Mouse (Mus musculus) G1E (cell line): ENCODE data around the gene Thbd. TPM values are rescaled to one million over a fixed set of nuclear protein-coding genes. Genes with fewer than 3 reads are reported as not detected.

Experiments used
- ATAC-seq: 2 replicates; pipeline ENCODE4 v1.8.0; 2016; ENCODE audit warnings: mild to moderate bottlenecking; ENCODE audit not compliant: insufficient number of reproducible peaks, poor library complexity, low FRiP score, severe bottlenecking; ENCODE audit errors: extremely low read depth
- DNase-seq: peaks from one replicate; pipeline ENCODE4 v3.0.0; 2012; ENCODE audit warnings: low spot score
- H3K27me3 ChIP-seq: 2 replicates; pipeline ENCODE4 v1.6.1; 2012; ENCODE audit warnings: mild to moderate bottlenecking, low read length, inconsistent platforms; ENCODE audit not compliant: insufficient read depth
- H3K36me3 ChIP-seq: replicated peaks from 2 replicates; pipeline ENCODE3; 2012; ENCODE audit warnings: mild to moderate bottlenecking, inconsistent platforms
- H3K4me1 ChIP-seq: 2 replicates; pipeline ENCODE4 v1.6.1; 2012; ENCODE audit warnings: low read depth, low read length, inconsistent platforms, mixed read lengths; ENCODE audit not compliant: insufficient read depth
- H3K4me3 ChIP-seq: 2 replicates; pipeline ENCODE4 v1.5.1; 2012; ENCODE audit warnings: low read depth, mild to moderate bottlenecking, inconsistent platforms, low read length, moderate library complexity, mixed read lengths
- H3K9me3 ChIP-seq: replicated peaks from 2 replicates; pipeline ENCODE4 v1.6.1; 2012; ENCODE audit warnings: inconsistent platforms
- CTCF ChIP-seq: IDR thresholded peaks from 2 replicates; pipeline ENCODE4 v1.5.1; 2012; ENCODE audit warnings: low read depth, low read length, inconsistent platforms, mixed read lengths
- GATA1 ChIP-seq: IDR thresholded peaks from 2 replicates; pipeline ENCODE4 v1.6.1; 2012; ENCODE audit warnings: borderline replicate concordance, low read length, inconsistent platforms, mixed read lengths
- GATA2 ChIP-seq: IDR thresholded peaks from 2 replicates; pipeline ENCODE4 v1.6.1; 2012; ENCODE audit warnings: low read depth, low read length, inconsistent platforms, borderline replicate concordance
- POLR2AphosphoS5 ChIP-seq: IDR thresholded peaks from 2 replicates; pipeline ENCODE4 v1.6.1; 2012; ENCODE audit warnings: low read depth, low read length, inconsistent platforms; ENCODE audit not compliant: insufficient replicate concordance
- TAL1 ChIP-seq: conservative IDR thresholded peaks from 2 replicates; pipeline ENCODE4 v1.6.1; 2012; ENCODE audit warnings: low read depth, low read length, inconsistent platforms, mixed read lengths
- polyA plus RNA-seq: library from polyadenylated mRNA; stranded (reverse); fragments of >175 nt; gene quantifications from 2 replicates; pipeline ENCODE4 v1.2.3, GENCODE M21; 2012
- total RNA-seq, 2 experiments: library from RNA; stranded (forward) in 1 of 2; stranded (reverse) in 1 of 2; fragments of 200-1000 nt in 1 of 2; fragments of >200 nt in 1 of 2; fragmentation: Nextera tagmentation in 1 of 2; gene quantifications; 2 replicates each; pipeline ENCODE4 v1.2.3; 2014 to 2017

Thbd gene
- total and polyA plus RNA-seq, 3 experiments: not detected

GRCm38 (mm10) chr2:148386927-148387326 lies 21.1 kb downstream of the Thbd start:
- Histone ChIP-seq H3K27me3 (no peaks in the 10 kb centered on the region), H3K4me1 (no peaks in the 10 kb centered on the region), H3K9me3 (peaks cover 34% of the 10 kb centered on the region), H3K4me3 (no peak overlapping the region), H3K36me3 (no peaks in the 10 kb centered on the region)
- DNase-seq (no peak), ATAC-seq (no peak)
- TF ChIP-seq CTCF (no peak), POLR2AphosphoS5 (no peak), GATA2 (no peak), TAL1 (no peak), GATA1 (no peak)

GRCm38 (mm10) chr2:148386476-148386875 lies 21.5 kb downstream of the Thbd start:
- no peak for ATAC-seq
- no peak for DNase-seq
- TF ChIP-seq GATA2: no peak
- TF ChIP-seq POLR2AphosphoS5: no peak
- TF ChIP-seq TAL1: no peak
- H3K36me3 ChIP-seq: no peaks in the 10 kb centered on the region
- no peak overlapping the region for H3K4me3 ChIP-seq
- no peaks in the 10 kb centered on the region for H3K4me1 ChIP-seq
- H3K27me3 ChIP-seq: no peaks in the 10 kb centered on the region
- H3K9me3 ChIP-seq: peaks cover 34% of the 10 kb centered on the region

- Histone ChIP-seq H3K4me1 (no peaks in the 10 kb centered on the region), H3K4me3 (no peak overlapping the region), H3K27me3 (no peaks in the 10 kb centered on the region), H3K36me3 (no peaks in the 10 kb centered on the region), H3K9me3 (peaks cover 21% of the 10 kb centered on the region; the same call in 1 of the 2 replicates)
- ATAC-seq: no peak
- no peak for DNase-seq
- no peak for TF ChIP-seq POLR2AphosphoS5
Measured at GRCm38 (mm10) chr2:148381076-148381475, 26.9 kb downstream of the Thbd start.

GRCm38 (mm10) chr2:148379899-148380413 lies 28.0 kb downstream of the Thbd start:
- TF ChIP-seq GATA1: no peak
- TF ChIP-seq TAL1: no peak
- H3K4me1 ChIP-seq: no peaks in the 10 kb centered on the region
- H3K9me3 ChIP-seq: peaks cover 20% of the 10 kb centered on the region
- H3K27me3 ChIP-seq: no peaks in the 10 kb centered on the region
- ATAC-seq: no peak
- H3K4me3 ChIP-seq: no peak overlapping the region
- no peak for DNase-seq
- no peaks in the 10 kb centered on the region for H3K36me3 ChIP-seq

GRCm38 (mm10) chr2:148378817-148379342 lies 29.1 kb downstream of the Thbd start:
- DNase-seq: no peak
- Histone ChIP-seq H3K9me3 (peaks cover 24% of the 10 kb centered on the region), H3K27me3 (no peaks in the 10 kb centered on the region), H3K36me3 (no peaks in the 10 kb centered on the region), H3K4me1 (no peaks in the 10 kb centered on the region), H3K4me3 (no peak overlapping the region)
- no peak for TF ChIP-seq CTCF
- no peak for TF ChIP-seq GATA2
- no peak for TF ChIP-seq TAL1
- TF ChIP-seq POLR2AphosphoS5: no peak
- TF ChIP-seq GATA1: no peak
- no peak for ATAC-seq

GRCm38 (mm10) chr2:148375326-148376150 lies 32.5 kb downstream of the Thbd start:
- no peaks in the 10 kb centered on the region for H3K27me3 ChIP-seq
- ATAC-seq: no peak
- no peak for DNase-seq
- TF ChIP-seq CTCF (no peak), TAL1 (no peak), GATA2 (no peak), GATA1 (no peak), POLR2AphosphoS5 (no peak)
- no peak overlapping the region for H3K4me3 ChIP-seq
- no peaks in the 10 kb centered on the region for H3K36me3 ChIP-seq
- no peaks in the 10 kb centered on the region for H3K4me1 ChIP-seq
- H3K9me3 ChIP-seq: peaks cover 37% of the 10 kb centered on the region

GRCm38 (mm10) chr2:148373602-148374071 lies 34.4 kb downstream of the Thbd start:
- H3K27me3 ChIP-seq: no peaks in the 10 kb centered on the region
- no peak for DNase-seq
- TF ChIP-seq GATA2: no peak
- TF ChIP-seq GATA1: no peak
- TF ChIP-seq CTCF: no peak
- TF ChIP-seq TAL1: no peak
- no peak for TF ChIP-seq POLR2AphosphoS5
- H3K4me1 ChIP-seq: no peaks in the 10 kb centered on the region
- ATAC-seq: no peak
- no peak overlapping the region for H3K4me3 ChIP-seq
- no peaks in the 10 kb centered on the region for H3K36me3 ChIP-seq
- H3K9me3 ChIP-seq: peaks cover 34% of the 10 kb centered on the region
